Mouse (Mus musculus): ENCODE results near the gene Baiap3. TPM values are rescaled to one million over a fixed set of nuclear protein-coding genes. Genes with fewer than 3 reads are reported as not detected.

Baiap3 gene
- polyA plus RNA-seq, 1 experiment from 2014 or later = 22.5 TPM

DNA sequence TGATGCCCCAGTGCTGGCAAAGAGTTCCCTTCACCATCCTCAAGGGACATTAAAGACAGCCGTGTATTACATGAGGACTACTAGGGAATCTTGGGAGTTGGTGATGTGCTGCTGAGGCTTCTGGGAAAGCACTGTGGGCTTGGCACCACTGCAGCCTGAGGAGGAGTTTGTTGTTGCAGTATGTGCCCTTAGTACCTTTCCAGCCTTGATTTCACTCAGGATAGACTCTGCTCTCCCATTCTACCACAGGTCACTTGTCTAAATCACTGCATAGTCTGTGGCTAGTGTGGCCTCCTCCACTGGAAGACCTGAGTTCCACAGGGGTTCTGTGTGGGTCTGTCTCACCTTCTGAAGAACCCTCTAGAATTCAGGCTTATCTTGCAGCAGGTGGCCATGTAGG lies 35.4 kb downstream of the Baiap3 start:
- Histone ChIP-seq H3K9ac (replicated peaks; ENCODE audit: low read depth, low read length) (no peak overlapping the region), H3K4me3 (replicated peaks; ENCODE audit: low read length) (no peak overlapping the region), H3K27ac (ENCODE audit: low read length) (no peak overlapping the region), H3K36me3 (ENCODE audit: control insufficient read depth, insufficient read depth) (peaks cover 3% of the 10 kb centered on the region), H3K4me1 (replicated peaks; ENCODE audit: control insufficient read depth, insufficient read depth, low read length) (peaks cover 7% of the 10 kb centered on the region; the same call in 1 of the 2 replicates), H3K4me2 (ENCODE audit: low read length) (no peak overlapping the region), H3K9me3 (ENCODE audit: control insufficient read depth, low read length) (no peaks in the 10 kb centered on the region), H3K27me3 (replicated peaks; ENCODE audit: control insufficient read depth, insufficient read depth, low read length) (no peaks in the 10 kb centered on the region)
- WGBS = 80% methylated on average over 1 of the region's 1 CpGs
- ATAC-seq = no peak

DNA sequence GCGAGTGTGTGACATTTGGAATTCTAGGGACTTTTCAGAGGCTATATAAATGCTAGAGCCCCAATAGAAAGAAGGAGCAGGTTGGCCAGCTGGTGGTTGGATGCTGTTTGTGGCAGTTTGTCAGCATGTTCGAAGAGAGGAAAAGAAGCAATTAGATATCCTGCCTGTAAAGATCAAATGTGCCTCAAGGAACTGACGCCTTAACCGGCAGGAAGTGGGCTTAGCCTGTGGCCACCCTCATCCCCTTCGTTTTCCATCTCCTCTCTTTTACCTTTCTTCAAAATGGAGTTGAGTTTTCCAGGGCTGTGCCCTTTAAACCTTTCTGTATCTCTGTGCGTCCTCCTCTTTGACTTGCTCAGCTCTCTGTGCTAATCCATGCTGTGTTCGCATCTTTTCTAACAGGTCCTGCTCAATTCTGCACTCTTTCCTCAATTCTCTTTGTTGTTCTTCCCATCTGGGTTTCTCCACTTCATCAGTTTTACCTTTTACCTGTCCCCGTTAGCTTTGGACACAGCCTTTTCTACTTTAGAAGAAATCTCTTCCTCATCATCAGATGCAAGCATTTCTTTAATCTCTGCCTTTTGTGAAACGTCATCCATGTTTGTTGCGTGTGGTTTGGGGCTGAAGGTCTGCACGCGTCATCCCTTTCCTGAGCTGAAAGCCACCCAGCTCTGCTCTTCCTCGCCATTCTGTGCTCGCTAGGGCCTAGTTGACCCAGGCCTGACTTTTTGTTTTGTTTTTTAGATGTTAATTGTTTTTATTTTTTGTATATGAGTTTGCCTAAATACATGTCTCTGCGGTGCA lies 36.5 kb downstream of the Baiap3 start:
- Histone ChIP-seq H3K9ac (replicated peaks; ENCODE audit: low read depth, low read length) (no peak overlapping the region), H3K4me2 (ENCODE audit: low read length) (no peak overlapping the region), H3K9me3 (ENCODE audit: control insufficient read depth, low read length) (no peaks in the 10 kb centered on the region), H3K27ac (ENCODE audit: low read length) (no peak overlapping the region), H3K27me3 (replicated peaks; ENCODE audit: control insufficient read depth, insufficient read depth, low read length) (no peaks in the 10 kb centered on the region), H3K4me1 (replicated peaks; ENCODE audit: control insufficient read depth, insufficient read depth, low read length) (peaks cover 7% of the 10 kb centered on the region; the same call in 1 of the 2 replicates), H3K36me3 (ENCODE audit: control insufficient read depth, insufficient read depth) (peaks cover 8% of the 10 kb centered on the region; the same call in 1 of the 2 replicates), H3K4me3 (replicated peaks; ENCODE audit: low read length) (no peak overlapping the region)
- WGBS = 94% methylated on average over 15 of the region's 15 CpGs
- no peak for ATAC-seq

DNA sequence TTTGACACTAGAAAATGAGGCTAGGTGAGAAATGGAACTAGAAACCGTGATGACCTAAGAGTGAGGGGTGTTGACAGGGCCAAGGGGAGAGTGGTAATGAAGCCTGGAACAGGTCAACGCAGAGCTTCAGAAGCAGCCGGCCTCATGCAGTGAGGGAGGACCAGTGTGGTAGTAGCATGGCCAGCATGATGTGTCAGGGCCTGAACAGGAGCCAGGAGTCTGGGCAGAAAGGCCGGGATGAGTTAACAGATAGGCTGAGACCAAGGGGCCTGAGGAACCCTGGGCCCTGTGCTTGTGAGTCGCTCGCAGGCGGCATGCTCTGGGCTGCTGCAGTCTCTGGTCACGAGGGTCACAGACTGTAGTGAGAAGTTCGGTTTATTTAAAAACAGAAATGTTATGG lies 37.2 kb downstream of the Baiap3 start:
- Histone ChIP-seq H3K9ac (replicated peaks; ENCODE audit: low read depth, low read length) (no peak overlapping the region), H3K4me1 (replicated peaks; ENCODE audit: control insufficient read depth, insufficient read depth, low read length) (peaks cover 7% of the 10 kb centered on the region; the same call in 1 of the 2 replicates), H3K36me3 (ENCODE audit: control insufficient read depth, insufficient read depth) (peaks cover 10% of the 10 kb centered on the region; the same call in 1 of the 2 replicates), H3K9me3 (ENCODE audit: control insufficient read depth, low read length) (no peaks in the 10 kb centered on the region), H3K4me3 (replicated peaks; ENCODE audit: low read length) (no peak overlapping the region), H3K27ac (ENCODE audit: low read length) (no peak overlapping the region), H3K27me3 (replicated peaks; ENCODE audit: control insufficient read depth, insufficient read depth, low read length) (no peaks in the 10 kb centered on the region), H3K4me2 (ENCODE audit: low read length) (no peak overlapping the region)
- 91% methylated on average over 9 of the region's 9 CpGs for WGBS
- ATAC-seq = no peak

DNA sequence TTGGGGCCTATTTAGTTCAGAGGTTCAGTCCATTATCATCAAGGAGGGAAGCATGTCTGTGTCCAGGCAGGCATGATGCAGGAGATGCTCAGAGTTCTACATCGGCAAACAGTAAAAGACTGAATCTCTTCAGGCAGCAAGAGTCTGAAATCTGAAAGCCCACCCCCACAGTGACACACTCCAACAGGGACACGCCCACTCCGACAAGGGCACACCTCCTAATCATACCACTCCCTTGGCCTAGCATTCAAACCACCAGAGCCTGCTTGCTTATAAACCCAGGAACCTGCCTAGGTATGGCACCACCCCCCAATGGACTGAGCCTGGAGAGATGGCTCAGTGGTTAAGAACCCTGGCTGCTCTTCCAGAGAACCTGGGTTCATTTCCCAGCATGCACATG lies 40.7 kb downstream of the Baiap3 start:
- no peaks in the 10 kb centered on the region for H3K27me3 ChIP-seq (replicated peaks; ENCODE audit: control insufficient read depth, insufficient read depth, low read length)
- ATAC-seq = no peak
- H3K36me3 ChIP-seq (ENCODE audit: control insufficient read depth, insufficient read depth) = peaks cover 27% of the 10 kb centered on the region

GRCm38 (mm10) chr17:25211705-25212104 lies 44.5 kb downstream of the Baiap3 start:
- no peak for ATAC-seq
- Histone ChIP-seq H3K9ac (replicated peaks; ENCODE audit: low read depth, low read length) (no peak overlapping the region), H3K4me2 (ENCODE audit: low read length) (no peak overlapping the region), H3K4me1 (replicated peaks; ENCODE audit: control insufficient read depth, insufficient read depth, low read length) (no peaks in the 10 kb centered on the region), H3K27ac (ENCODE audit: low read length) (no peak overlapping the region), H3K36me3 (ENCODE audit: control insufficient read depth, insufficient read depth) (peaks cover 43% of the 10 kb centered on the region), H3K9me3 (ENCODE audit: control insufficient read depth, low read length) (no peaks in the 10 kb centered on the region), H3K27me3 (replicated peaks; ENCODE audit: control insufficient read depth, insufficient read depth, low read length) (no peaks in the 10 kb centered on the region), H3K4me3 (replicated peaks; ENCODE audit: low read length) (no peak overlapping the region)
- WGBS = 90% methylated on average over 4 of the region's 4 CpGs

More for the DNA sequence above, 40.7 kb downstream of the Baiap3 start:
- WGBS = 96% methylated on average over 3 of the region's 3 CpGs
- H3K4me1 ChIP-seq (replicated peaks; ENCODE audit: control insufficient read depth, insufficient read depth, low read length) = no peaks in the 10 kb centered on the region
- H3K4me3 ChIP-seq (replicated peaks; ENCODE audit: low read length) = no peak overlapping the region
- no peak overlapping the region for H3K27ac ChIP-seq (ENCODE audit: low read length)
- H3K4me2 ChIP-seq (ENCODE audit: low read length) = no peak overlapping the region
- H3K9me3 ChIP-seq (ENCODE audit: control insufficient read depth, low read length) = no peaks in the 10 kb centered on the region
- H3K9ac ChIP-seq (replicated peaks; ENCODE audit: low read depth, low read length) = no peak overlapping the region

GRCm38 (mm10) chr17:25210680-25211466 lies 45.3 kb downstream of the Baiap3 start:
- H3K9ac ChIP-seq (replicated peaks; ENCODE audit: low read depth, low read length) = no peak overlapping the region
- H3K4me2 ChIP-seq (ENCODE audit: low read length) = no peak overlapping the region
- H3K4me1 ChIP-seq (replicated peaks; ENCODE audit: control insufficient read depth, insufficient read depth, low read length) = no peaks in the 10 kb centered on the region
- WGBS = 79% methylated on average over 15 of the region's 15 CpGs
- no peak overlapping the region for H3K4me3 ChIP-seq (replicated peaks; ENCODE audit: low read length)
- H3K9me3 ChIP-seq (ENCODE audit: control insufficient read depth, low read length) = no peaks in the 10 kb centered on the region
- ATAC-seq = no peak
- H3K27me3 ChIP-seq (replicated peaks; ENCODE audit: control insufficient read depth, insufficient read depth, low read length) = no peaks in the 10 kb centered on the region
- H3K27ac ChIP-seq (ENCODE audit: low read length) = no peak overlapping the region
- peaks cover 43% of the 10 kb centered on the region for H3K36me3 ChIP-seq (ENCODE audit: control insufficient read depth, insufficient read depth)

GRCm38 (mm10) chr17:25210006-25210405 lies 46.2 kb downstream of the Baiap3 start:
- 89% methylated on average over 4 of the region's 4 CpGs for WGBS

DNA sequence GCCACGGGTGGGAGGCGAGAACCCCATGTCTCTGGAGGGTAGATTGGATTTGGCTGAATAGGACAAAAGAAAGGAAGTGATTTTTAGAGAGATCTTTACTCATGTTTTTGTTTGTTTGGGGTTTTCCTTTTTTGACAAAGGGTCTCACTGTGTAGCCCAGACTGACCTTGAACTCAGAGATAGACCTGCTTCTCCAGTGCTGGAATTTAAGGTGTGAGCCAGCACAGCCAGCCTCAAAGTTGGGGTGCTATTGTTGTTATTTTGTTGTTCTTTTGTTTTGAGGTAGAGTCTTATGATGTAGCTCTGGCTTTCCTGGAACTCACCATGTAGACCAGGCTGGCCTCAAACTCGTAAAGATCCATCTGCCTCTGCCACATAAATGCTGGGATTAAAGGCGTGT lies 53.8 kb downstream of the Baiap3 start:
- WGBS = 93% methylated on average over 4 of the region's 4 CpGs
- H3K4me3 ChIP-seq (replicated peaks; ENCODE audit: low read length) = no peak overlapping the region
- H3K36me3 ChIP-seq (ENCODE audit: control insufficient read depth, insufficient read depth) = peaks cover 17% of the 10 kb centered on the region
- no peak for ATAC-seq
- H3K9me3 ChIP-seq (ENCODE audit: control insufficient read depth, low read length) = no peaks in the 10 kb centered on the region
- H3K27me3 ChIP-seq (replicated peaks; ENCODE audit: control insufficient read depth, insufficient read depth, low read length) = no peaks in the 10 kb centered on the region
- H3K27ac ChIP-seq (ENCODE audit: low read length) = no peak overlapping the region
- H3K9ac ChIP-seq (replicated peaks; ENCODE audit: low read depth, low read length) = no peak overlapping the region
- no peak overlapping the region for H3K4me2 ChIP-seq (ENCODE audit: low read length)
- H3K4me1 ChIP-seq (replicated peaks; ENCODE audit: control insufficient read depth, insufficient read depth, low read length) = no peaks in the 10 kb centered on the region

More at GRCm38 (mm10) chr17:25210006-25210405, 46.2 kb downstream of the Baiap3 start:
- Histone ChIP-seq H3K4me2 (ENCODE audit: low read length) (no peak overlapping the region), H3K9me3 (ENCODE audit: control insufficient read depth, low read length) (no peaks in the 10 kb centered on the region), H3K27me3 (replicated peaks; ENCODE audit: control insufficient read depth, insufficient read depth, low read length) (no peaks in the 10 kb centered on the region), H3K36me3 (ENCODE audit: control insufficient read depth, insufficient read depth) (peaks cover 38% of the 10 kb centered on the region), H3K27ac (ENCODE audit: low read length) (no peak overlapping the region), H3K4me3 (replicated peaks; ENCODE audit: low read length) (no peak overlapping the region), H3K4me1 (replicated peaks; ENCODE audit: control insufficient read depth, insufficient read depth, low read length) (no peaks in the 10 kb centered on the region), H3K9ac (replicated peaks; ENCODE audit: low read depth, low read length) (no peak overlapping the region)
- ATAC-seq = no peak
